Mouse (Mus musculus) intestine, embryonic 16.5 days (tissue): ENCODE results near the gene Dgkb. TPM values are rescaled to one million over a fixed set of nuclear protein-coding genes. Genes with fewer than 3 reads are reported as not detected.
A peak's percentile ranks its signal among the peaks of the same experiment; 100 is the strongest.

Source experiments
- ATAC-seq: fragments of 200-750 bp; cut with Nextera tagmentation; 2 replicates; pipeline ENCODE4 v1.8.0; 2017; ENCODE audit warnings: moderate TSS enrichment, moderate library complexity
- H3K27ac ChIP-seq: fragments of 300-500 bp; sonication (generic); 2 replicates; pipeline ENCODE4 v1.5.1; 2014; ENCODE audit warnings: mild to moderate bottlenecking, low read length
- H3K27me3 ChIP-seq: fragments of 300-500 bp; sonication (generic); replicated peaks from 2 replicates; pipeline ENCODE4 v1.6.1; 2014; ENCODE audit warnings: low read length, control low read depth, mixed read lengths; ENCODE audit not compliant: control insufficient read depth, insufficient read depth
- H3K36me3 ChIP-seq: fragments of 300-500 bp; sonication (generic); 2 replicates; pipeline ENCODE4 v1.6.1; 2014; ENCODE audit warnings: low read length, control low read depth; ENCODE audit not compliant: control insufficient read depth, insufficient read depth
- H3K4me1 ChIP-seq: fragments of 300-500 bp; sonication (generic); 2 replicates; pipeline ENCODE4 v1.6.1; 2014; ENCODE audit warnings: low read length, control low read depth, mixed read lengths; ENCODE audit not compliant: control insufficient read depth, insufficient read depth
- H3K4me2 ChIP-seq: fragments of 300-500 bp; sonication (generic); 2 replicates; pipeline ENCODE4 v1.6.1; 2014; ENCODE audit warnings: low read depth, low read length, control low read depth
- H3K4me3 ChIP-seq: fragments of 300-500 bp; sonication (generic); 2 replicates; pipeline ENCODE4 v1.5.1; 2014; ENCODE audit warnings: mild to moderate bottlenecking, low read length
- H3K9ac ChIP-seq: fragments of 300-500 bp; sonication (generic); 2 replicates; pipeline ENCODE4 v1.6.1; 2014; ENCODE audit warnings: low read depth, low read length
- H3K9me3 ChIP-seq: fragments of 300-500 bp; sonication (generic); 2 replicates; pipeline ENCODE4 v1.6.1; 2016; ENCODE audit warnings: low read length, control low read depth; ENCODE audit not compliant: control insufficient read depth
- WGBS: fragments of 180-500 bp; shearing (Covaris S2); extraction: QIAGEN DNeasy Blood & Tissue Kit; methylation state at CpG from one replicate; pipeline ENCODE4 v1.1.7; 2014; 5-methylcytosine and 5-hydroxymethylcytosine counted together
- polyA plus RNA-seq: library from polyadenylated mRNA; unstranded; fragments of >200 nt; fragmentation: Nextera tagmentation; extraction: Ambion mirVana; gene quantifications from 2 replicates; pipeline ENCODE4 v1.2.1, GENCODE M21; 2015

The Dgkb gene
- polyA plus RNA-seq, 1 experiment from 2014 or later, result 5.4 TPM

- Histone ChIP-seq H3K4me3 (no peak overlapping the region), H3K4me2 (no peak overlapping the region), H3K9ac (no peak overlapping the region), H3K27me3 (no peaks in the 10 kb centered on the region), H3K36me3 (no peaks in the 10 kb centered on the region), H3K9me3 (no peaks in the 10 kb centered on the region), H3K4me1 (no peaks in the 10 kb centered on the region; the same call in 1 of the 2 replicates), H3K27ac (no peak overlapping the region)
- no peak for ATAC-seq
- WGBS, result 33% methylated on average over 3 of the region's 3 CpGs
These were observed 776.5 kb downstream of the Dgkb start for GRCm38 (mm10) chr12:38594055-38594454.

GRCm38 (mm10) chr12:38596416-38597062 is 779.0 kb downstream of the Dgkb start:
- WGBS, result 34% methylated on average over 7 of the region's 7 CpGs
- H3K4me3 ChIP-seq, result no peak overlapping the region
- H3K9me3 ChIP-seq, result no peaks in the 10 kb centered on the region
- H3K4me2 ChIP-seq, result no peak overlapping the region
- no peak for ATAC-seq
- no peaks in the 10 kb centered on the region; the same call in 1 of the 2 replicates for H3K4me1 ChIP-seq
- no peak overlapping the region for H3K27ac ChIP-seq
- H3K27me3 ChIP-seq, result no peaks in the 10 kb centered on the region
- H3K9ac ChIP-seq, result no peak overlapping the region
- H3K36me3 ChIP-seq, result no peaks in the 10 kb centered on the region

- H3K9ac ChIP-seq, result no peak overlapping the region
- 31% methylated on average over 2 of the region's 2 CpGs for WGBS
- no peaks in the 10 kb centered on the region for H3K9me3 ChIP-seq
- no peak overlapping the region for H3K27ac ChIP-seq
- no peak overlapping the region for H3K4me3 ChIP-seq
- no peaks in the 10 kb centered on the region for H3K36me3 ChIP-seq
- H3K4me2 ChIP-seq, result no peak overlapping the region
- peak; percentile 42; the same call in 1 of the 2 replicates for ATAC-seq
- no peaks in the 10 kb centered on the region; the same call in 1 of the 2 replicates for H3K4me1 ChIP-seq
- no peaks in the 10 kb centered on the region for H3K27me3 ChIP-seq
These were observed 780.6 kb downstream of the Dgkb start for GRCm38 (mm10) chr12:38598096-38598495.

- H3K4me1 ChIP-seq, result no peaks in the 10 kb centered on the region; the same call in 1 of the 2 replicates
- H3K9ac ChIP-seq, result no peak overlapping the region
- H3K36me3 ChIP-seq, result no peaks in the 10 kb centered on the region
- H3K4me3 ChIP-seq, result no peak overlapping the region
- H3K9me3 ChIP-seq, result no peaks in the 10 kb centered on the region
- no peak overlapping the region for H3K4me2 ChIP-seq
- no peak overlapping the region for H3K27ac ChIP-seq
- no peak for ATAC-seq
- H3K27me3 ChIP-seq, result no peaks in the 10 kb centered on the region
- 91% methylated on average over 3 of the region's 3 CpGs for WGBS
These were observed 782.8 kb downstream of the Dgkb start for GRCm38 (mm10) chr12:38600165-38600845.

- no peaks in the 10 kb centered on the region for H3K27me3 ChIP-seq
- no peak overlapping the region for H3K4me2 ChIP-seq
- no peaks in the 10 kb centered on the region for H3K4me1 ChIP-seq
- no peak overlapping the region for H3K9ac ChIP-seq
- H3K36me3 ChIP-seq, result no peaks in the 10 kb centered on the region
- ATAC-seq, result no peak
- H3K27ac ChIP-seq, result no peak overlapping the region
- WGBS, result 74% methylated on average over 1 of the region's 1 CpGs
- H3K9me3 ChIP-seq, result no peaks in the 10 kb centered on the region
- H3K4me3 ChIP-seq, result no peak overlapping the region
These were observed 790.6 kb downstream of the Dgkb start for GRCm38 (mm10) chr12:38608104-38608503.

GRCm38 (mm10) chr12:38668265-38668664 is 850.7 kb downstream of the Dgkb start:
- H3K36me3 ChIP-seq, result no peaks in the 10 kb centered on the region
- WGBS, result 54% methylated on average over 3 of the region's 3 CpGs
- H3K4me3 ChIP-seq, result no peak overlapping the region
- H3K27ac ChIP-seq, result no peak overlapping the region
- H3K27me3 ChIP-seq, result no peaks in the 10 kb centered on the region
- no peak for ATAC-seq
- no peaks in the 10 kb centered on the region for H3K4me1 ChIP-seq
- H3K9me3 ChIP-seq, result no peaks in the 10 kb centered on the region
- no peak overlapping the region for H3K9ac ChIP-seq
- H3K4me2 ChIP-seq, result no peak overlapping the region
